Mouse (Mus musculus) adrenal gland (tissue): ENCODE data around the gene Rps26.

ENCODE experiments used
- microRNA-seq, 2 experiments: library from miRNA; unstranded; fragments of <30 nt; microRNA quantifications; one replicate each; pipeline ENCODE4; 2019

The Rps26 gene

Small RNA genes within 50 kb of the gene (microRNA-seq; reads per million reads assigned to microRNA genes)
- 0 to 0.12 reads per million in 2 experiments for gene Mir6917
